Mouse (Mus musculus) midbrain, embryonic 11.5 days (tissue): ENCODE measurements around the gene Strada. TPM values are rescaled to one million over a fixed set of nuclear protein-coding genes. Genes with fewer than 3 reads are reported as not detected.
"Not testable (repeated sequence)": the region's sequence is repeated elsewhere in the genome, so short reads cannot be mapped to it uniquely, and the experiment has no call there.

Experiments used
- ATAC-seq: fragments of 200-750 bp; cut with Nextera tagmentation; 2 replicates; pipeline ENCODE4 v1.8.0; 2017; ENCODE audit warnings: moderate TSS enrichment, moderate library complexity; ENCODE audit not compliant: low FRiP score
- DNase-seq: peaks from one replicate; pipeline ENCODE4 v3.0.0; 2015; ENCODE audit warnings: low spot score; ENCODE audit errors: missing footprints
- H3K27ac ChIP-seq: fragments of 300-500 bp; sonication (generic); 2 replicates; pipeline ENCODE4 v1.5.1; 2014; ENCODE audit warnings: low read depth, low read length
- H3K27me3 ChIP-seq: fragments of 300-500 bp; sonication (generic); 2 replicates; pipeline ENCODE4 v1.6.1; 2014; ENCODE audit warnings: mild to moderate bottlenecking, low read length, moderate library complexity, mixed read lengths; ENCODE audit not compliant: control insufficient read depth, insufficient read depth
- H3K36me3 ChIP-seq: fragments of 300-500 bp; sonication (generic); 2 replicates; pipeline ENCODE4 v1.6.1; 2014; ENCODE audit warnings: mild to moderate bottlenecking, low read length, moderate library complexity, mixed read lengths; ENCODE audit not compliant: control insufficient read depth, insufficient read depth
- H3K4me1 ChIP-seq: fragments of 300-500 bp; sonication (generic); 2 replicates; pipeline ENCODE4 v1.6.1; 2014; ENCODE audit warnings: low read length; ENCODE audit not compliant: control insufficient read depth, insufficient read depth
- H3K4me2 ChIP-seq: fragments of 300-500 bp; sonication (generic); 2 replicates; pipeline ENCODE4 v1.6.1; 2014; ENCODE audit warnings: mild to moderate bottlenecking, moderate library complexity
- H3K4me3 ChIP-seq: fragments of 300-500 bp; sonication (generic); 2 replicates; pipeline ENCODE4 v1.5.1; 2014; ENCODE audit warnings: low read depth, low read length
- H3K9ac ChIP-seq: fragments of 300-500 bp; sonication (generic); 2 replicates; pipeline ENCODE4 v1.6.1; 2014; ENCODE audit warnings: low read length
- H3K9me3 ChIP-seq: fragments of 300-500 bp; sonication (generic); 2 replicates; pipeline ENCODE4 v1.6.1; 2016; ENCODE audit warnings: low read length; ENCODE audit not compliant: control insufficient read depth
- WGBS: fragments of 180-500 bp; shearing (Covaris S2); extraction: QIAGEN DNeasy Blood & Tissue Kit; methylation state at CpG from one replicate; pipeline ENCODE4 v1.1.7; 2014; 5-methylcytosine and 5-hydroxymethylcytosine counted together
- polyA plus RNA-seq: library from polyadenylated mRNA; unstranded; fragments of >200 nt; fragmentation: Nextera tagmentation; extraction: Ambion mirVana; gene quantifications from 2 replicates; pipeline ENCODE4 v1.2.1, GENCODE M21; 2014

The Strada gene
- polyA plus RNA-seq, 1 experiment from 2014 or later = 40.5 TPM

- Histone ChIP-seq H3K4me2 (no peak overlapping the region), H3K27ac (no peak overlapping the region), H3K36me3 (peaks cover 21% of the 10 kb centered on the region), H3K4me3 (no peak overlapping the region), H3K27me3 (no peaks in the 10 kb centered on the region), H3K9ac (no peak overlapping the region), H3K4me1 (peaks cover 12% of the 10 kb centered on the region), H3K9me3 (no peaks in the 10 kb centered on the region)
- peak; percentile 75 for DNase-seq
- ATAC-seq = no peak
- WGBS = 74% methylated on average over 2 of the region's 2 CpGs
Measured at GRCm38 (mm10) chr11:106154770-106155169, 47.2 kb downstream of the Strada start.

GRCm38 (mm10) chr11:106154091-106154490 is 47.9 kb downstream of the Strada start:
- 83% methylated on average over 5 of the region's 5 CpGs for WGBS
- no peak overlapping the region for H3K4me3 ChIP-seq
- ATAC-seq = no peak

GRCm38 (mm10) chr11:106152132-106152531 is 49.8 kb downstream of the Strada start:
- ATAC-seq (no peak), DNase-seq (no peak)
- Histone ChIP-seq H3K36me3 (peaks cover 23% of the 10 kb centered on the region), H3K9ac (no peak overlapping the region), H3K27ac (no peak overlapping the region), H3K27me3 (no peaks in the 10 kb centered on the region), H3K9me3 (no peaks in the 10 kb centered on the region), H3K4me3 (no peak overlapping the region), H3K4me1 (no peaks in the 10 kb centered on the region), H3K4me2 (no peak overlapping the region)
- 86% methylated on average over 8 of the region's 8 CpGs for WGBS

More at GRCm38 (mm10) chr11:106154091-106154490, 47.9 kb downstream of the Strada start:
- Histone ChIP-seq H3K4me2 (no peak overlapping the region), H3K36me3 (peaks cover 21% of the 10 kb centered on the region), H3K4me1 (peaks cover 9% of the 10 kb centered on the region), H3K27ac (no peak overlapping the region), H3K9me3 (no peaks in the 10 kb centered on the region), H3K27me3 (no peaks in the 10 kb centered on the region), H3K9ac (no peak overlapping the region)
- DNase-seq = no peak

GRCm38 (mm10) chr11:106151219-106151618 is 50.7 kb downstream of the Strada start:
- 94% methylated on average over 3 of the region's 3 CpGs for WGBS
- Histone ChIP-seq H3K4me2 (no peak overlapping the region), H3K9ac (no peak overlapping the region), H3K36me3 (peaks cover 17% of the 10 kb centered on the region), H3K9me3 (no peaks in the 10 kb centered on the region), H3K27me3 (no peaks in the 10 kb centered on the region), H3K27ac (no peak overlapping the region), H3K4me1 (no peaks in the 10 kb centered on the region), H3K4me3 (no peak overlapping the region)
- no peak for DNase-seq
- ATAC-seq = no peak

DNA sequence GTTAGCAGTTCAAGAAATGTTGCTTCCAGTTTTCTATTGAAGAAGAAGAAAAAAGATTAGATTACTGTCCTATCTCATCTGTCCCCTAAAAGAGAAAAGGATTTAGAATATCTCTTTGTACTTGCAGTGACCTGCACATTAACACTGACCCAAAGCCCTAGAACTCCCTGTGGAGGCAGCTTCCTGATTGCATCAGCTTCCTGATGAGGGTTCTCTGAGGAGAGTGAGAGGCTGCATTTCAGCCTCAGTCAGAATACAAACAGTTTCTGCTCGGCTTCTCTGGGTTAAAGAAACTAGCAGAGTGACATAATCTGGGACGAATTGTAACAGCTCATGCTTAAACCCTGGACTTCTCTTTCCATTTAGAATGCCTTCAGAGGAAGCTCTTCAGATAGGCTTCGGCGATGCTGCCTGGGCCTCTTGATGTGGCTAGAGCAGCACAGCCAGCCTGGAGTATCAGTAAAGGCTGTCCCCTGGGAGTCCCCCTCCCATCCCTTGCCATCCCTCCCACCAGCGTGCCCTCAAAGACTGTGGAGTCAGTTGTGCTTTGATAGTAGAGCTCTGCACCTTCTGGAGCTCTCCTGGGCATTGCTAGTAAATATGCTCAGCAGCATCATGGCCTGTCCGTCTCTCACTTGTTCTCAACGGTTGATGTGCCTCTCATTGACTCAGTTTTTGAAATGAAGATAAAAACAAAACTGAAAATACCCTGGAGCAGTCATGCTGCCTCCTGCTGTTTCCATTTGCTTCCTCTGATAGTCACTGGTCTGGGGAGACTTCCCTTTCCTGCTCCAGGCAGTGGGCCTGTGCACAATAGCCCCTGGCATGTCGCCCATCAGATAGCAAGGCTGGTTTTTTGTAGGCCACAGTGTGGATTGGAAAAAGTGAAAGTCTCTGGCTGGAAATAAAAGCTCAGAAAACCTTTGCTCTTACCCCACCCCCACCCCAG is 67.1 kb downstream of the Strada start:
- Histone ChIP-seq H3K9me3 (no peaks in the 10 kb centered on the region), H3K4me1 (peaks cover 3% of the 10 kb centered on the region; the same call in 1 of the 2 replicates), H3K36me3 (no peaks in the 10 kb centered on the region), H3K4me2 (no peak overlapping the region), H3K27me3 (no peaks in the 10 kb centered on the region), H3K4me3 (no peak overlapping the region), H3K27ac (peak overlapping the region; percentile 41), H3K9ac (no peak overlapping the region)
- no peak for DNase-seq
- WGBS = 47% methylated on average over 8 of the region's 8 CpGs
- ATAC-seq = no peak

DNA sequence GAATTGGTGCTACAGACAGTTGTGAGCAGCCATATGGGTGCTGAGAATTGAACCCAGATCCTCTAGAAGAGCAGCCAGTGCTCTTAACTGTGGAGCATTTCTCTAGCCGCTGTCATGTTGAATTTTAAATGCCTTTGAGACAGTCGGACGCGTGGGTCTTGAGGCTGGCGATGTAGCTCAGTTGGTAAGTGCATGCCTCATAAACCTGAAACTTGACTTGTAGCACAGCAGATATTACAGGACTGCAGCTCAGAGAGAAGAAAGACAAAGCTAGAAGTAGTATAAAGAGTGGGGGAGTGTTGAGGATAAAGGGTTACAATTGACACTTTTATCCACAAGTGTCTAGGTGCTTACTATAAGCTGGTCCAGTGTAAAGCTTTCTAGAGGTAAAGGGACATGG is 69.5 kb downstream of the Strada start:
- DNase-seq (no peak), ATAC-seq (no peak)
- Histone ChIP-seq H3K36me3 (no peaks in the 10 kb centered on the region; the same call in 1 of the 2 replicates), H3K9ac (no peak overlapping the region), H3K4me2 (no peak overlapping the region), H3K27me3 (no peaks in the 10 kb centered on the region), H3K27ac (no peak overlapping the region), H3K4me3 (no peak overlapping the region), H3K9me3 (no peaks in the 10 kb centered on the region), H3K4me1 (peaks cover 3% of the 10 kb centered on the region; the same call in 1 of the 2 replicates)
- WGBS = 95% methylated on average over 5 of the region's 5 CpGs

DNA sequence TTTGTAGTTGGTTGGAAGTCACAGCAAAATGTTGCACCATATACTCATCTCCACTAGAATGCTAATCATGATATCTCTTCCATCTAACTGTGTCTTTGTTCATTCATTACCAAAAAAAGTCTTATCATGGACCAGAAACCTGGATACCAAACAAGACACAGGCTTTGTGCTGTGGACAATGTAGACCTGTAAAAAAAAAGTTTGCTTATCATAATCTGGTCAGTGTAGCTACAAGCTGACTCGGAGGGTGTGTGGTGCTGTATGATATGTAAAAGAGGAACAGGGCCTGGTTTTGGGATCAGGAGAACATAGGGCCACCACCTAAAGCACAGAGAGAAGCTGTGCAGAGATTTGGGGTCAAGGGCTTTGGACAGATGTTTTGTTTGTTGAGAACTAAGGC is 72.5 kb downstream of the Strada start:
- ATAC-seq (no peak), DNase-seq (no peak)
- Histone ChIP-seq H3K27me3 (no peaks in the 10 kb centered on the region), H3K4me1 (no peaks in the 10 kb centered on the region), H3K4me3 (no peak overlapping the region), H3K9me3 (no peaks in the 10 kb centered on the region), H3K36me3 (no peaks in the 10 kb centered on the region; the same call in 1 of the 2 replicates), H3K4me2 (no peak overlapping the region), H3K9ac (no peak overlapping the region), H3K27ac (no peak overlapping the region)
- WGBS = 95% methylated on average over 1 of the region's 1 CpGs

- H3K36me3 ChIP-seq, H3K4me3 ChIP-seq, H3K9me3 ChIP-seq, DNase-seq, H3K9ac ChIP-seq, H3K4me2 ChIP-seq, H3K27me3 ChIP-seq, H3K27ac ChIP-seq, H3K4me1 ChIP-seq, ATAC-seq: not testable (repeated sequence)
- WGBS = 98% methylated on average over 4 of the region's 6 CpGs
Measured at GRCm38 (mm10) chr11:106126727-106127373, 75.1 kb downstream of the Strada start.

DNA sequence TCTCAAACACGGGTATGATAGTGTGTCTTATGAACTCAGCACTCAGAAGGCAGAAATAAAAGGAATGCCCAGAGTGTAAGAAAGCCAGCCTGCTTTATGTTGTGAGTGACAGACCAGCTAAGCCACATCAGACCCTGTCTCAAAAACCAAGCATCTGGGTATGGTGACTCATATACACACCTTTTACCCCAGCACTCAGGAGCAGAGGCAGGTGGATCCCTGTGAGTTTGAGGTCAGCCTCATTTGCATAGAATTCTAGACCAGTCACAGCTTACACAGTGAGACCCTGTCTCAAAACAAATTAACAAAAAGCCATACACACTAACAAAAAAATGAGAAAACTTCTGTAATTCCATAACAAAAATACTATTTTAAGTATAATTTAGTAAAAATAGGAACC is 76.1 kb downstream of the Strada start:
- Histone ChIP-seq H3K9ac (no peak overlapping the region), H3K36me3 (no peaks in the 10 kb centered on the region; the same call in 1 of the 2 replicates), H3K4me2 (no peak overlapping the region), H3K4me3 (no peak overlapping the region), H3K27me3 (no peaks in the 10 kb centered on the region), H3K27ac (no peak overlapping the region), H3K4me1 (no peaks in the 10 kb centered on the region), H3K9me3 (no peaks in the 10 kb centered on the region)
- no peak for ATAC-seq
- WGBS = 80% methylated on average over 1 of the region's 1 CpGs
- no peak for DNase-seq
